Comparison of ENCODE assay signal across 8 mouse cellular contexts in the genomic region with DNA sequence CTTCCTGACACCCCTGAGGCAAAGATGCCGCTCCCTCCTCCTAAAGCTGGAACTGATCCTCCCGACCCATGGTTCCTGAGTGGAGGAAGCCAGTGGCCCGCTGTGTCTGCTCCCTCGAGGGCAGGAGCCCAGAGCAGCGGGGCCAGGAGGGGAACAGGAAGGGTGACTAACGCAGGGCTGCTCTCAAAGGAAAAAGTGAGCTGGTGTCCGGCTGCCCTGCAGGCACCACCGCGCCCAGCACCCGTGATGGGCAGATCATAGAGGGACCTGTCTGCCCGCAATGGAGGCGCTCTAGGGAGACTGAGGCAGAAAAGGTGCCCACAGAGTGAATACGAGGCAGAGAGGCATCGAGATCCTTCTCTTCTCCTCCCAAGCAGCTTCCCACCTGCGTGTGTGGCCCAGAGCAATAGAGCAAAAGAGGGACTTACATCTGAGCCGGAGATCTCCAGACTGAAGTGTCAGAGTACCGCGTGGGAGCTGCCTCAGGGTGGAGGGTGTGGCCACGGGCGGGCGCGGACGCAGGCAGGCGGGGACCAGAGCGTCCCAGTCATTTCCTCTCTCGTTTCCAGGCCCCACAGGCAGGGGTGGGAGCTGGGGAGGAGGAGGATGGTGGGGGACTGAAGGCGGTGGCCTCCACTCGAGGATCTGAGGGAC. TPM values are rescaled to one million over a fixed set of nuclear protein-coding genes. Genes with fewer than 3 reads are reported as not detected.
DNase-seq lines count a peak whose midpoint lies in the region; ATAC-seq and TF ChIP-seq lines count a peak whose summit lies in the region.

No protein-coding gene starts in this region.

- peak; percentile 82 for DNase-seq in lung, postnatal 36 days
- DNase-seq in spleen, adult 2 months (ENCODE audit: low read depth in 1 of 2, low spot score in 2 of 2), result peak in 1 of 2 experiments; percentile 73
- no peak for DNase-seq in right cerebral cortex, postnatal 14 days
- no peak for DNase-seq in frontal cortex, postnatal 25 days (ENCODE audit: low spot score in 2 of 2)

- no peak; the same call in 1 of the 2 replicates for TF ChIP-seq POLR2A in spleen, adult 2 months (IDR thresholded peaks at IDR 0.05; ENCODE audit: low read depth, low read length)

- peak overlapping the region; percentile 64 for H3K9ac ChIP-seq in heart, embryonic 11.5 days (ENCODE audit: low read depth, low read length)
- peak overlapping the region; percentile 44; the same call in 1 of the 2 replicates for H3K9ac ChIP-seq in kidney, embryonic 14.5 days (ENCODE audit: low read depth, low read length)

- peaks cover 72% of the 10 kb centered on the region for H3K27me3 ChIP-seq in E14TG2a.4 (ENCODE audit: insufficient read depth, low read length)
- H3K27me3 ChIP-seq in heart, embryonic 11.5 days (ENCODE audit: control insufficient read depth, insufficient read depth, low read length), result peaks cover 52% of the 10 kb centered on the region
- peaks cover 12% of the 10 kb centered on the region for H3K27me3 ChIP-seq in kidney, embryonic 14.5 days (ENCODE audit: control insufficient read depth, insufficient read depth, low read length)
- no peaks in the 10 kb centered on the region for H3K27me3 ChIP-seq in spleen, adult 2 months (ENCODE audit: control insufficient read depth, insufficient read depth, low read length)

- no peaks in the 10 kb centered on the region for H3K36me3 ChIP-seq in E14TG2a.4 (ENCODE audit: insufficient read depth, low read length)
- no peaks in the 10 kb centered on the region for H3K36me3 ChIP-seq in heart, embryonic 11.5 days (ENCODE audit: control insufficient read depth, insufficient read depth, low read length)
- H3K36me3 ChIP-seq in kidney, embryonic 14.5 days (ENCODE audit: control insufficient read depth, insufficient read depth, low read length), result no peaks in the 10 kb centered on the region
- H3K36me3 ChIP-seq in spleen, adult 2 months (ENCODE audit: control insufficient read depth, insufficient read depth, low read length), result peaks cover 2% of the 10 kb centered on the region; the same call in 1 of the 2 replicates

- WGBS in heart, embryonic 11.5 days (ENCODE audit: insufficient replicate concordance), result 3% methylated on average over 28 of the region's 28 CpGs
- WGBS in kidney, embryonic 14.5 days, result 1% methylated on average over 28 of the region's 28 CpGs
- WGBS in spleen, adult 2 months, result under 1% methylated on average over 28 of the region's 28 CpGs

- ATAC-seq in heart, embryonic 11.5 days (replicated peaks; ENCODE audit: insufficient number of reproducible peaks, low FRiP score, low TSS enrichment), result 0 out of 2 replicates have a peak, but pooled peaks have one; percentile 42
- peak; percentile 77; the same call in 1 of the 2 replicates for ATAC-seq in kidney, embryonic 14.5 days (ENCODE audit: low FRiP score, low TSS enrichment)

- TF ChIP-seq CTCF in E14TG2a.4 (conservative IDR thresholded peaks at IDR 0.05; ENCODE audit: low read length), result no peak
- TF ChIP-seq CTCF in spleen, adult 2 months (IDR thresholded peaks at IDR 0.05; ENCODE audit: extremely low read depth, insufficient read depth, insufficient read length, insufficient replicate concordance), result no peak

- peak overlapping the region; percentile 60 for H3K4me2 ChIP-seq in heart, embryonic 11.5 days
- peak overlapping the region; percentile 51 for H3K4me2 ChIP-seq in kidney, embryonic 14.5 days (replicated peaks; ENCODE audit: low read depth, low read length)

- H3K9me3 ChIP-seq in E14TG2a.4 (ENCODE audit: low read length), result no peaks in the 10 kb centered on the region
- H3K9me3 ChIP-seq in heart, embryonic 11.5 days (replicated peaks; ENCODE audit: control insufficient read depth, low read length), result no peaks in the 10 kb centered on the region
- no peaks in the 10 kb centered on the region for H3K9me3 ChIP-seq in kidney, embryonic 14.5 days (ENCODE audit: control insufficient read depth, low read length)

- peaks cover 35% of the 10 kb centered on the region for H3K4me1 ChIP-seq in E14TG2a.4 (replicated peaks; ENCODE audit: low read depth, low read length)
- no peaks in the 10 kb centered on the region; the same call in 1 of the 2 replicates for H3K4me1 ChIP-seq in brown adipose tissue, adult 24 weeks (ENCODE audit: control insufficient read depth, insufficient read depth, insufficient read length, low read length)
- peaks cover 8% of the 10 kb centered on the region; the same call in 1 of the 2 replicates for H3K4me1 ChIP-seq in heart, embryonic 11.5 days (ENCODE audit: control insufficient read depth, insufficient read depth, low read length)
- peaks cover 9% of the 10 kb centered on the region; the same call in 1 of the 2 replicates for H3K4me1 ChIP-seq in kidney, embryonic 14.5 days (ENCODE audit: control insufficient read depth, insufficient read depth, low read length)
- H3K4me1 ChIP-seq in spleen, adult 2 months (ENCODE audit: control insufficient read depth, insufficient read depth, insufficient read length), result peaks cover 16% of the 10 kb centered on the region

- peak overlapping the region; percentile 68 for H3K4me3 ChIP-seq in E14TG2a.4 (replicated peaks; ENCODE audit: low read length)
- peak overlapping the region; percentile 58 for H3K4me3 ChIP-seq in brown adipose tissue, adult 24 weeks (ENCODE audit: insufficient read depth, low read depth, low read length)
- H3K4me3 ChIP-seq in heart, embryonic 11.5 days (ENCODE audit: low read depth, low read length), result peak overlapping the region; percentile 34
- H3K4me3 ChIP-seq in kidney, embryonic 14.5 days (ENCODE audit: low read length), result peak overlapping the region; percentile 29
- peak overlapping the region; percentile 68 for H3K4me3 ChIP-seq in spleen, adult 2 months (ENCODE audit: extremely low read depth, insufficient read depth, insufficient read length)

- peak overlapping the region; percentile 72 for H3K27ac ChIP-seq in brown adipose tissue, adult 24 weeks (replicated peaks; ENCODE audit: low read depth, low read length)
- H3K27ac ChIP-seq in heart, embryonic 11.5 days (ENCODE audit: low read depth, low read length), result no peak overlapping the region; the same call in 1 of the 2 replicates
- H3K27ac ChIP-seq in kidney, embryonic 14.5 days (ENCODE audit: low read depth, low read length), result no peak overlapping the region
- peak overlapping the region; percentile 83 for H3K27ac ChIP-seq in spleen, adult 2 months (ENCODE audit: insufficient read depth, low read length)

RNA-seq across cellular contexts. Expression of gene Fxyd5, which starts 0.5 kb away (rescaled TPM):
- polyA plus RNA-seq in brown adipose tissue, adult 24 weeks (2012; ENCODE audit: insufficient read depth, insufficient read length, missing spikeins), result 26.7 and 30.8 TPM in 2 replicates
- polyA plus RNA-seq in heart, embryonic 11.5 days (2014; fragmentation: Nextera tagmentation; extraction: Ambion mirVana), result 30.3 and 38.5 TPM in 2 replicates
- polyA plus RNA-seq in kidney, embryonic 14.5 days (2014; fragmentation: Nextera tagmentation; extraction: Ambion mirVana), result 23.3 and 25.8 TPM in 2 replicates
- polyA plus RNA-seq in spleen, adult 2 months (2012; rRNA removed), result 168 and 181 TPM in 2 replicates

RNA-seq across cellular contexts. Expression of gene Fxyd7, which starts 9.5 kb away (rescaled TPM):
- polyA plus RNA-seq in brown adipose tissue, adult 24 weeks (2012; ENCODE audit: insufficient read depth, insufficient read length, missing spikeins), result 1.9 and 2.3 TPM in 2 replicates
- polyA plus RNA-seq in heart, embryonic 11.5 days (2014; fragmentation: Nextera tagmentation; extraction: Ambion mirVana), result 2.5 and 4.9 TPM in 2 replicates
- 8.0 and 9.5 TPM in 2 replicates for polyA plus RNA-seq in kidney, embryonic 14.5 days (2014; fragmentation: Nextera tagmentation; extraction: Ambion mirVana)
- 1.1 and 1.2 TPM in 2 replicates for polyA plus RNA-seq in spleen, adult 2 months (2012; rRNA removed)

RNA-seq across cellular contexts. Expression of gene Fxyd1, which starts 15.2 kb away (rescaled TPM):
- polyA plus RNA-seq in brown adipose tissue, adult 24 weeks (2012; ENCODE audit: insufficient read depth, insufficient read length, missing spikeins), result 346 TPM in 2 replicates
- polyA plus RNA-seq in heart, embryonic 11.5 days (2014; fragmentation: Nextera tagmentation; extraction: Ambion mirVana), result 566 and 581 TPM in 2 replicates
- 29.8 and 46.3 TPM in 2 replicates for polyA plus RNA-seq in kidney, embryonic 14.5 days (2014; fragmentation: Nextera tagmentation; extraction: Ambion mirVana)
- 60.6 and 67.6 TPM in 2 replicates for polyA plus RNA-seq in spleen, adult 2 months (2012; rRNA removed)

RNA-seq across cellular contexts. Expression of gene Lgi4, which starts 17.4 kb away (rescaled TPM):
- polyA plus RNA-seq in brown adipose tissue, adult 24 weeks (2012; ENCODE audit: insufficient read depth, insufficient read length, missing spikeins), result 3.0 and 3.2 TPM in 2 replicates
- polyA plus RNA-seq in heart, embryonic 11.5 days (2014; fragmentation: Nextera tagmentation; extraction: Ambion mirVana), result 0.13 and 0.34 TPM in 2 replicates
- polyA plus RNA-seq in kidney, embryonic 14.5 days (2014; fragmentation: Nextera tagmentation; extraction: Ambion mirVana), result 0.47 TPM in 1 of 2 replicates, not detected in the other
- 0.92 and 1.0 TPM in 2 replicates for polyA plus RNA-seq in spleen, adult 2 months (2012; rRNA removed)

RNA-seq across cellular contexts. Expression of gene Fxyd3, which starts 34.7 kb away (rescaled TPM):
- not detected in 2 replicates for polyA plus RNA-seq in brown adipose tissue, adult 24 weeks (2012; ENCODE audit: insufficient read depth, insufficient read length, missing spikeins)
- polyA plus RNA-seq in heart, embryonic 11.5 days (2014; fragmentation: Nextera tagmentation; extraction: Ambion mirVana), result 0.38 and 1.8 TPM in 2 replicates
- 13.4 and 18.2 TPM in 2 replicates for polyA plus RNA-seq in kidney, embryonic 14.5 days (2014; fragmentation: Nextera tagmentation; extraction: Ambion mirVana)
- 0.94 and 1.8 TPM in 2 replicates for polyA plus RNA-seq in spleen, adult 2 months (2012; rRNA removed)

Comparison
In these comparisons a context has a peak if more than half of its experiments do, and no peak if none do; other contexts are left out.
1. H3K27ac ChIP-seq: peak in brown adipose tissue, adult 24 weeks (single experiment) and spleen, adult 2 months (single experiment); none in heart, embryonic 11.5 days (single experiment) and kidney, embryonic 14.5 days (single experiment).
2. Peak in every context shown above with its lines, with median percentiles within 50 percentile points of each other: H3K4me3 ChIP-seq.